Mouse (Mus musculus): ENCODE results near the gene Senp1.

DNA sequence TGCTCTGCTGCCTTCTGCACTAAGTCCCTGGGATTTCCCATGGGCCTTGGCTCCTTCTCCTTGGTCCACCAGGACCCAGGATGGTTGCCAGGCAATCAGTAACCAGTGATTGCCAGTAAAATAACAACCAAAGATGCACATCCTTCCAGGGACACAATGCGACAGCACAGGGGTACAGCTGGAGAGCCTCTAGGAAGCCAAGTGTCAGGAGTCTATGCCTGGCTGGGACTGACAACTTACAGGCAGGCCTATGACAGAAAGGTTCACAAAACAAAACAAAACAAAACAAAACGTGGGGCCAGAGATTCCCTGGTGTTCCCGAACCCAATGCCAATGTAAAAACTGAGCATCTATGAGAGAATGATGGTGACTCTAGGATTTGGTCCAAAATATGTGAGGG lies 74.5 kb downstream of the Senp1 start:
- no peak for TF ChIP-seq CTCF (IDR thresholded peaks at IDR 0.05; ENCODE audit: insufficient read depth, low read depth, low read length)
- no peak for TF ChIP-seq POLR2A (IDR thresholded peaks at IDR 0.05; ENCODE audit: insufficient read depth, low read depth, low read length)
